Mouse (Mus musculus) stomach, postnatal 0 days (tissue): Measurements from ENCODE around the gene Gm4498. TPM values are rescaled to one million over a fixed set of nuclear protein-coding genes. Genes with fewer than 3 reads are reported as not detected.
"Not testable (repeated sequence)": the region's sequence is repeated elsewhere in the genome, so short reads cannot be mapped to it uniquely, and the experiment has no call there.

Experiments used
- ATAC-seq: fragments of 200-750 bp; cut with Nextera tagmentation; 2 replicates; pipeline ENCODE4 v1.8.0; 2017; ENCODE audit not compliant: low FRiP score, low TSS enrichment
- DNase-seq: peaks from one replicate; pipeline ENCODE4 v3.0.0-alpha.2; 2016; ENCODE audit warnings: low spot score
- H3K27ac ChIP-seq: fragments of 300-500 bp; sonication (generic); replicated peaks from 2 replicates; pipeline ENCODE4 v1.5.1; 2014; ENCODE audit warnings: mild to moderate bottlenecking, control low read depth
- H3K27me3 ChIP-seq: fragments of 300-500 bp; sonication (generic); 2 replicates; pipeline ENCODE4 v1.6.1; 2014; ENCODE audit warnings: low read length; ENCODE audit not compliant: control insufficient read depth, insufficient read depth
- H3K36me3 ChIP-seq: fragments of 300-500 bp; sonication (generic); 2 replicates; pipeline ENCODE4 v1.6.1; 2014; ENCODE audit warnings: low read length, mixed read lengths; ENCODE audit not compliant: control insufficient read depth, insufficient read depth
- H3K4me1 ChIP-seq: fragments of 300-500 bp; sonication (generic); replicated peaks from 2 replicates; pipeline ENCODE4 v1.6.1; 2014; ENCODE audit warnings: antibody characterized with exemption; ENCODE audit not compliant: control insufficient read depth, insufficient read depth
- H3K4me2 ChIP-seq: fragments of 300-500 bp; sonication (generic); replicated peaks from 2 replicates; pipeline ENCODE4 v1.6.1; 2014; ENCODE audit warnings: low read depth, mild to moderate bottlenecking, control low read depth, moderate library complexity
- H3K4me3 ChIP-seq: fragments of 300-500 bp; sonication (generic); 2 replicates; pipeline ENCODE4 v1.5.1; 2014; ENCODE audit warnings: low read depth, low read length, control low read depth
- H3K9ac ChIP-seq: fragments of 300-500 bp; sonication (generic); 2 replicates; pipeline ENCODE4 v1.6.1; 2014; ENCODE audit warnings: mild to moderate bottlenecking, low read length, control low read depth, mixed read lengths
- H3K9me3 ChIP-seq: fragments of 300-500 bp; sonication (generic); 2 replicates; pipeline ENCODE4 v1.6.1; 2016; ENCODE audit warnings: low read length; ENCODE audit not compliant: control insufficient read depth
- WGBS: fragments of 180-500 bp; shearing (Covaris S2); extraction: QIAGEN DNeasy Blood & Tissue Kit; methylation state at CpG from one replicate; pipeline ENCODE4 v1.1.7; 2014; 5-methylcytosine and 5-hydroxymethylcytosine counted together
- polyA plus RNA-seq: library from polyadenylated mRNA; unstranded; fragments of >200 nt; fragmentation: Nextera tagmentation; extraction: Ambion mirVana; gene quantifications from 2 replicates; pipeline ENCODE4 v1.2.1, GENCODE M21; 2015

Gm4498 gene
- not detected in 2 replicates for polyA plus RNA-seq

DNA sequence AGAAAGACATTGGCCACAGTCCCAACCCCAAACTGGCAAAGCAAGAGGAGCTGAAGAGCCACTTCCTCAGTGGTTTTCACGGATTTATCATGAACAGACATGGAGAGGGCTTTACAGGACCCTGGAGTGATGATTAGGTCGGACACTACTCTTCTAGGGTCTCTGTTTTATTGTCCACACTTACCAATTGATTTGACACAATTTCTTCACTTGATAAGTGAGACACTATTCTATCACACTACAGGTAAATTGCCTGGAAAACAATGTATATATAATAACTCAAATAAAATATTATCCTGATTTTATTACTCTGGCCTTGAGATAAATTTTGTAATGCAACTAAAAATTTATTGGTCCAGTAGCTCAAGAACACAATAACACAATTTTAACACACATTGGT, at the start of gene Gm4498:
Gene Gm4498, minus strand, starts transcription at position 101 of the 400 bp plus-strand sequence.
- not testable (repeated sequence) for H3K27me3 ChIP-seq, H3K4me3 ChIP-seq, H3K36me3 ChIP-seq, ATAC-seq, H3K4me2 ChIP-seq, H3K9me3 ChIP-seq, DNase-seq, H3K4me1 ChIP-seq, H3K27ac ChIP-seq, H3K9ac ChIP-seq
- WGBS: no CpG with 5 or more reads among the region's 2 CpGs

DNA sequence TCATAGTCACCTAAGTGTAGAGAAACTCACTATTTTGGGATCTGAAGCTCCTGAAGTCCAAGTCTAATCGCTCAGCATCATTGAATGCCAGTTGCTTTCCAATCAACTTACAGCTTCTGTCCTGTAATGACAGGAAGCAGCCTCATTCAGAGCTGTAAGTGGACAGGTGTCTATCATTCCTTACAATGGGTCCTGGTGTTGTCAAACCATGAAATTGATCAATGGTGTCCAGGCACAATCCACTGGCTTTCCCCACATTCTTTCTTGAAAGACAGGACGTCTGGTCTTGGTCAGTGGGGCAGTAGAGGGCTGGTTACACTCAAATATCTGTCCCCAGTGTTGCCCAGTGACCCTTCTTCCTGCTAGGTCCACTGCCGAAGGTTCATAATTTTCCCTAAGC, 29.1 kb upstream of the Gm4498 start, which contains the start of gene Gm5890:
Gene Gm5890, minus strand, starts transcription at position 101 of the 400 bp plus-strand sequence.
- H3K27me3 ChIP-seq, H3K36me3 ChIP-seq, H3K4me2 ChIP-seq, H3K4me3 ChIP-seq, DNase-seq, ATAC-seq, H3K9me3 ChIP-seq, H3K9ac ChIP-seq, H3K27ac ChIP-seq, H3K4me1 ChIP-seq: not testable (repeated sequence)
- no CpG with 5 or more reads among the region's 3 CpGs for WGBS

GRCm38 (mm10) chr7:20205507-20205906, 28.1 kb downstream of the Gm4498 start, which contains the start of gene Gm6164:
Gm6164 (minus strand) TSS chr7:20205607.
- ATAC-seq, H3K4me2 ChIP-seq, H3K9ac ChIP-seq, DNase-seq, H3K4me1 ChIP-seq, H3K27me3 ChIP-seq, H3K4me3 ChIP-seq, H3K36me3 ChIP-seq, H3K9me3 ChIP-seq, H3K27ac ChIP-seq: not testable (repeated sequence)
- WGBS: no CpG with 5 or more reads among the region's 2 CpGs

DNA sequence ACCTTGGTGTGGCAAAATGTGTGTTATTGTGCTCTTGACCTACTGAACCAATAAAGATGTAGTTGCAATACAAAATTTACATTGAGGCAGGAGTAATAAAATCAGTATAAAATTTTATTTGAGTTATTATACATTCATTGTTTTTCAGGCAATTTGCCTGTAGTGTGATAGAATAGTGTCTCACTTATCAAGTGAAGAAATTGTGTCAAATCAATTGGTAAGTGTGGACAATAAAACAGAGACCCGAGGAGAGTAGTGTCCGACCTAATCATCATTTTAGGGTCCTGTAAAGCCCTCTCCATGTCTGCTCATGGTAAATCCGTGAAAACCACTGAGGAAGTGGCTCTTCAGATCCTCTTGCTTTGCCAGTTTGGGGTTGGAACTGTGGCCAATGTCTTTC, 40.2 kb downstream of the Gm4498 start, which contains the start of gene Vmn1r95:
Gene Vmn1r95, plus strand, starts transcription at position 301 of the 400 bp plus-strand sequence.
- WGBS: no CpG with 5 or more reads among the region's 3 CpGs
- H3K27ac ChIP-seq, H3K9ac ChIP-seq, H3K4me2 ChIP-seq, H3K4me3 ChIP-seq, ATAC-seq, DNase-seq, H3K27me3 ChIP-seq, H3K9me3 ChIP-seq, H3K36me3 ChIP-seq, H3K4me1 ChIP-seq: not testable (repeated sequence)

Other genes starting within 250 kb of the Gm4498 start
- not detected in 2 replicates for gene Nlrp9b, start 242.4 kb downstream of the Gm4498 start, polyA plus RNA-seq
- gene Vmn1r91, start 134.1 kb downstream of the Gm4498 start, polyA plus RNA-seq: not detected in 2 replicates
- not detected in 2 replicates for gene Gm16442, start 111.2 kb downstream of the Gm4498 start, polyA plus RNA-seq
- gene Vmn1r93, start 94.7 kb downstream of the Gm4498 start, polyA plus RNA-seq: not detected in 2 replicates
- not detected in 2 replicates for gene Vmn1r94, start 65.5 kb downstream of the Gm4498 start, polyA plus RNA-seq
- gene Vmn1r95, start 40.1 kb downstream of the Gm4498 start, polyA plus RNA-seq: not detected in 2 replicates
- gene Gm6164, start 28.2 kb downstream of the Gm4498 start, polyA plus RNA-seq: not detected in 2 replicates
- gene Gm5890, start 29.0 kb upstream of the Gm4498 start, polyA plus RNA-seq: 0.15 TPM in 1 of 2 replicates, not detected in the other
- not detected in 2 replicates for gene Gm4133, start 100.2 kb upstream of the Gm4498 start, polyA plus RNA-seq
- not detected in 2 replicates for gene Gm5728, start 141.6 kb upstream of the Gm4498 start, polyA plus RNA-seq
- not detected in 2 replicates for gene Vmn1r100, start 184.1 kb upstream of the Gm4498 start, polyA plus RNA-seq
- not detected in 2 replicates for gene Vmn1r101, start 208.8 kb upstream of the Gm4498 start, polyA plus RNA-seq
- not detected in 2 replicates for gene Gm10670, start 241.1 kb upstream of the Gm4498 start, polyA plus RNA-seq